Mouse (Mus musculus): ENCODE results near the gene Nrp1. TPM values are rescaled to one million over a fixed set of nuclear protein-coding genes. Genes with fewer than 3 reads are reported as not detected.
A peak's percentile ranks its signal among the peaks of the same experiment; 100 is the strongest.

The Nrp1 gene
- total and polyA plus RNA-seq, 3 experiments, result 7.3 to 14.7 (median 11.9) TPM

- H3K4me1 ChIP-seq (ENCODE audit: control insufficient read depth in 1 of 2, insufficient read depth in 2 of 2), result peaks cover 11 to 29% of the 10 kb centered on the region in 2 experiments; a peak in 3 of 4 replicates
- H3K9ac ChIP-seq (ENCODE audit: insufficient read depth, low read depth), result no peak overlapping the region
- H3K9me3 ChIP-seq (replicated peaks; ENCODE audit: low read length), result no peaks in the 10 kb centered on the region
- dilution Hi-C loops (cut with MboI; ENCODE audit: extremely low pct_ligation_motif_present, extremely low pct_unique_long_range_greater_than_20kb, low sequenced_read_pairs), result no loop called here
- no peak overlapping the region for H3K4me3 ChIP-seq (replicated peaks in 1 of 3; ENCODE audit: low read depth in 2 of 3, low read length in 2 of 3, poor library complexity in 1 of 3)
- no peak overlapping the region for H3K4me2 ChIP-seq (ENCODE audit: insufficient read depth, low read depth, poor library complexity, severe bottlenecking)
- H3K27ac ChIP-seq (ENCODE audit: insufficient read depth, low read depth), result no peak overlapping the region
- TF ChIP-seq MAFK (IDR thresholded peaks at IDR 0.05; ENCODE audit: insufficient replicate concordance, low read length), result no peak
- no peak for TF ChIP-seq EP300 (IDR thresholded peaks at IDR 0.05; ENCODE audit: low read length)
- no peak for TF ChIP-seq MYC (IDR thresholded peaks at IDR 0.05; ENCODE audit: low read depth, low read length)
- TF ChIP-seq E2F4 (IDR thresholded peaks at IDR 0.05; ENCODE audit: insufficient replicate concordance, low read depth, low read length), result no peak
- TF ChIP-seq ZNF384 (IDR thresholded peaks at IDR 0.05; ENCODE audit: low read depth, low read length), result no peak
- no peak for TF ChIP-seq NELFE (IDR thresholded peaks at IDR 0.05; ENCODE audit: low read depth, low read length)
- no peak for TF ChIP-seq POLR2A (IDR thresholded peaks at IDR 0.05; ENCODE audit: low read depth, low read length)
- TF ChIP-seq IRF4 (IDR thresholded peaks at IDR 0.05; ENCODE audit: low read depth, low read length), result no peak
- no peak for TF ChIP-seq SIN3A (IDR thresholded peaks at IDR 0.05; ENCODE audit: low read length)
- no peak for TF ChIP-seq UBTF (IDR thresholded peaks at IDR 0.05; ENCODE audit: low read depth, low read length)
- no peak for TF ChIP-seq RAD21 (IDR thresholded peaks at IDR 0.05; ENCODE audit: low read depth, low read length)
- TF ChIP-seq CTCF (conservative IDR thresholded peaks at IDR 0.05 in 1 of 2, IDR thresholded peaks at IDR 0.05 in 1 of 2; ENCODE audit: low read depth in 2 of 2, low read length in 2 of 2), result no peak
- no peak for TF ChIP-seq TCF12 (IDR thresholded peaks at IDR 0.05; ENCODE audit: low read depth, low read length)
- no peak for TF ChIP-seq MAZ (IDR thresholded peaks at IDR 0.05; ENCODE audit: low read depth, low read length)
- TF ChIP-seq ZMIZ1 (IDR thresholded peaks at IDR 0.05; ENCODE audit: low read depth, low read length), result no peak
- TF ChIP-seq JUND (conservative IDR thresholded peaks at IDR 0.05; ENCODE audit: low read depth, low read length), result no peak
- no peak for TF ChIP-seq ZC3H11A (IDR thresholded peaks at IDR 0.05; ENCODE audit: low read depth, low read length)
- no peak for TF ChIP-seq TBP (conservative IDR thresholded peaks at IDR 0.05; ENCODE audit: low read depth, low read length)
- H3K79me2 ChIP-seq (replicated peaks; ENCODE audit: control insufficient read depth, extremely low read depth, insufficient read depth, poor library complexity, severe bottlenecking), result no peaks in the 10 kb centered on the region
- in situ Hi-C loops (cut with MboI; ENCODE audit: low pct_ligation_motif_present, low pct_unique_long_range_greater_than_20kb, low sequenced_read_pairs), result no loop called here
- H3K27me3 ChIP-seq (replicated peaks), result no peaks in the 10 kb centered on the region
- no peak for DNase-seq (ENCODE audit: extremely low read depth)
- H3K36me3 ChIP-seq (replicated peaks in 1 of 2; ENCODE audit: control insufficient read depth in 1 of 2, insufficient read depth in 1 of 2, low read length in 1 of 2), result peaks cover 0 to 9% of the 10 kb centered on the region in 2 experiments
Observed at GRCm38 (mm10) chr8:128416896-128417295, 58.5 kb downstream of the Nrp1 start.

GRCm38 (mm10) chr8:128417956-128418796, 59.8 kb downstream of the Nrp1 start:
- dilution Hi-C loops (cut with MboI; ENCODE audit: extremely low pct_ligation_motif_present, extremely low pct_unique_long_range_greater_than_20kb, low sequenced_read_pairs), result no loop called here
- Histone ChIP-seq H3K36me3 (replicated peaks in 1 of 2; ENCODE audit: control insufficient read depth in 1 of 2, insufficient read depth in 1 of 2, low read length in 1 of 2) (peaks cover 0 to 9% of the 10 kb centered on the region in 2 experiments), H3K4me3 (replicated peaks in 1 of 3; ENCODE audit: low read depth in 2 of 3, low read length in 2 of 3, poor library complexity in 1 of 3) (peak overlapping the region in 1 of 3 experiments; percentile 15), H3K27me3 (replicated peaks) (no peaks in the 10 kb centered on the region), H3K9me3 (replicated peaks; ENCODE audit: low read length) (no peaks in the 10 kb centered on the region), H3K4me1 (ENCODE audit: control insufficient read depth in 1 of 2, insufficient read depth in 2 of 2) (peaks cover 11 to 29% of the 10 kb centered on the region in 2 experiments; a peak in 3 of 4 replicates), H3K9ac (ENCODE audit: insufficient read depth, low read depth) (peak overlapping the region; percentile 35; the same call in 1 of the 2 replicates), H3K4me2 (ENCODE audit: insufficient read depth, low read depth, poor library complexity, severe bottlenecking) (peak overlapping the region; percentile 71; the same call in 1 of the 2 replicates), H3K79me2 (replicated peaks; ENCODE audit: control insufficient read depth, extremely low read depth, insufficient read depth, poor library complexity, severe bottlenecking) (no peaks in the 10 kb centered on the region), H3K27ac (ENCODE audit: insufficient read depth, low read depth) (no peak overlapping the region)
- DNase-seq (ENCODE audit: extremely low read depth), result no peak
- in situ Hi-C loops (cut with MboI; ENCODE audit: low pct_ligation_motif_present, low pct_unique_long_range_greater_than_20kb, low sequenced_read_pairs), result no loop called here
- TF ChIP-seq TBP (conservative IDR thresholded peaks at IDR 0.05; ENCODE audit: low read depth, low read length) (no peak), SIN3A (IDR thresholded peaks at IDR 0.05; ENCODE audit: low read length) (peak; percentile 64; the same call in 1 of the 2 replicates), IRF4 (IDR thresholded peaks at IDR 0.05; ENCODE audit: low read depth, low read length) (0 out of 2 replicates have a peak, but pooled peaks have one; percentile 23), POLR2A (IDR thresholded peaks at IDR 0.05; ENCODE audit: low read depth, low read length) (no peak), GABPA (IDR thresholded peaks at IDR 0.05; ENCODE audit: insufficient replicate concordance, low read depth, low read length) (no peak), POLR2AphosphoS2 (IDR thresholded peaks at IDR 0.05; ENCODE audit: low read depth, low read length) (no peak), MXI1 (IDR thresholded peaks at IDR 0.05; ENCODE audit: low read depth, low read length) (peak; percentile 52; the same call in 1 of the 2 replicates), CTCF (conservative IDR thresholded peaks at IDR 0.05 in 1 of 2, IDR thresholded peaks at IDR 0.05 in 1 of 2; ENCODE audit: low read depth in 2 of 2, low read length in 2 of 2) (no peak), CHD1 (IDR thresholded peaks at IDR 0.05; ENCODE audit: low read depth, low read length) (peak; percentile 7; the same call in 1 of the 2 replicates), ZNF384 (IDR thresholded peaks at IDR 0.05; ENCODE audit: low read depth, low read length) (no peak), MEF2A (IDR thresholded peaks at IDR 0.05; ENCODE audit: borderline replicate concordance, low read depth, low read length) (0 out of 2 replicates have a peak, but pooled peaks have one; percentile 26), EP300 (IDR thresholded peaks at IDR 0.05; ENCODE audit: low read length) (no peak), USF2 (conservative IDR thresholded peaks at IDR 0.05; ENCODE audit: low read depth, low read length) (no peak), JUN (IDR thresholded peaks at IDR 0.05; ENCODE audit: insufficient read depth, low read depth, low read length) (no peak), ELF1 (IDR thresholded peaks at IDR 0.05; ENCODE audit: low read depth, low read length) (no peak), CHD2 (IDR thresholded peaks at IDR 0.05; ENCODE audit: low read length) (no peak), TCF12 (IDR thresholded peaks at IDR 0.05; ENCODE audit: low read depth, low read length) (peak; percentile 26; the same call in 1 of the 2 replicates), KAT2A (IDR thresholded peaks at IDR 0.05; ENCODE audit: insufficient replicate concordance, low read length) (no peak), UBTF (IDR thresholded peaks at IDR 0.05; ENCODE audit: low read depth, low read length) (no peak), ZC3H11A (IDR thresholded peaks at IDR 0.05; ENCODE audit: low read depth, low read length) (no peak)

Measured in CH12.LX (cell line).